Mouse (Mus musculus) urinary bladder, postnatal 10 days (tissue): Measurements from ENCODE around the gene Slc25a42.

Experiments
- DNase-seq: peaks from one replicate; pipeline ENCODE4 v3.0.0; 2022; ENCODE audit warnings: low spot score

Slc25a42 gene

GRCm38 (mm10) chr8:70170748-70171147 lies 41.4 kb downstream of the Slc25a42 start:
- DNase-seq = no peak

- DNase-seq = no peak
Observed at GRCm38 (mm10) chr8:70170116-70170515, 42.0 kb downstream of the Slc25a42 start.

GRCm38 (mm10) chr8:70166504-70167110 lies 45.5 kb downstream of the Slc25a42 start:
- peak; percentile 25 for DNase-seq

- no peak for DNase-seq
Observed at GRCm38 (mm10) chr8:70163316-70163715, 48.8 kb downstream of the Slc25a42 start.

- DNase-seq = no peak
Observed at GRCm38 (mm10) chr8:70160015-70160414, 52.1 kb downstream of the Slc25a42 start.

GRCm38 (mm10) chr8:70159211-70159610 lies 52.9 kb downstream of the Slc25a42 start:
- no peak for DNase-seq

- DNase-seq = no peak
Observed at GRCm38 (mm10) chr8:70158069-70158853, 53.8 kb downstream of the Slc25a42 start.

- no peak for DNase-seq
Observed at GRCm38 (mm10) chr8:70157240-70157800, 54.8 kb downstream of the Slc25a42 start.

GRCm38 (mm10) chr8:70152537-70153257 lies 59.4 kb downstream of the Slc25a42 start:
- no peak for DNase-seq

GRCm38 (mm10) chr8:70150158-70150557 lies 61.9 kb downstream of the Slc25a42 start:
- DNase-seq = no peak

- DNase-seq = no peak
Observed at GRCm38 (mm10) chr8:70147678-70148607, 64.2 kb downstream of the Slc25a42 start.

- no peak for DNase-seq
Observed at GRCm38 (mm10) chr8:70139981-70140380, 72.1 kb downstream of the Slc25a42 start.

GRCm38 (mm10) chr8:70139026-70139857 lies 72.9 kb downstream of the Slc25a42 start, which contains the start of the genes Rfxank, Borcs8 and Mef2b:
TSS of gene Rfxank (minus strand) at chr8:70139154.
TSS of gene Borcs8 (plus strand) at chr8:70139499.
TSS of gene Mef2b (plus strand) at chr8:70139711.
- DNase-seq = peak; percentile 95

GRCm38 (mm10) chr8:70137890-70138289 lies 74.2 kb downstream of the Slc25a42 start:
- DNase-seq = no peak

GRCm38 (mm10) chr8:70136591-70136990 lies 75.5 kb downstream of the Slc25a42 start:
- DNase-seq = no peak

GRCm38 (mm10) chr8:70134931-70135330 lies 77.2 kb downstream of the Slc25a42 start:
- DNase-seq = no peak
